Mouse (Mus musculus) myocyte (in vitro differentiated cells): ENCODE results near the gene Lilra6.
"Not testable (repeated sequence)": the region's sequence is repeated elsewhere in the genome, so short reads cannot be mapped to it uniquely, and the experiment has no call there.

Source experiments
- POLR2A ChIP-seq: IDR thresholded peaks from one replicate; pipeline ENCODE4 v1.6.1; 2011; ENCODE audit warnings: low read depth, mild to moderate bottlenecking, control low read depth, moderate library complexity; ENCODE audit not compliant: insufficient read length
- USF1 ChIP-seq: IDR thresholded peaks from one replicate; pipeline ENCODE4 v1.6.1; 2011; ENCODE audit warnings: low read depth, mild to moderate bottlenecking, control low read depth, moderate library complexity

DNA sequence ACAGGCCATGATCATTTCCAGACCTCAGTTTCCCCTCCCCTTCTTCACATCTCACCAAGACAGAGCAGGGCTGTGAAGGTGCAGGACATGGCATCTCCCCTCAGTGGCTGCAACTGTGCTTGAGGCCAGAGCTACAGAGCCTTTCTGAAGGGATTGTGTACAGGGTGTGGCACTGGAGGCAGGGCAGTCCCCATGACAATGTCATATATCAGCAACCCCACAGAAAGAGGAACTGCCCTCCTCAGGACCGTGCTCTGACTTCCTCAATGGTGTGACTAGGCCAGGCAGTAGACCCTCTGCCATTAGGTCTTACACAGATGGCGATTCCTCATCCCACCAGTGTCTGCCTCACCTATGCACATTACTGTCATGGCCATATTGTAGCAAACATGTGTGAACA is at the start of gene Lilra6:
- TF ChIP-seq USF1, POLR2A: not testable (repeated sequence)
